Mouse (Mus musculus): Measurements from ENCODE around the gene Atg10. TPM values are rescaled to one million over a fixed set of nuclear protein-coding genes. Genes with fewer than 3 reads are reported as not detected.

The Atg10 gene
- polyA plus RNA-seq, 1 experiment from 2014 or later, result 19.9 TPM

GRCm38 (mm10) chr13:91094196-91094595 lies 129.6 kb downstream of the Atg10 start:
- Histone ChIP-seq H3K9me3 (replicated peaks; ENCODE audit: low read length) (no peaks in the 10 kb centered on the region), H3K27me3 (ENCODE audit: insufficient read depth, low read length) (no peaks in the 10 kb centered on the region), H3K27ac (peak overlapping the region; percentile 64; the same call in 1 of the 2 replicates), H3K4me1 (replicated peaks; ENCODE audit: insufficient read depth, low read length) (peaks cover 5% of the 10 kb centered on the region; the same call in 1 of the 2 replicates), H3K36me3 (ENCODE audit: insufficient read depth, low read length) (no peaks in the 10 kb centered on the region), H3K4me2 (ENCODE audit: low read length) (no peak overlapping the region), H3K4me3 (replicated peaks; ENCODE audit: low read depth, low read length) (no peak overlapping the region), H3K9ac (ENCODE audit: low read depth, low read length) (no peak overlapping the region)
- ATAC-seq (replicated peaks; ENCODE audit: low FRiP score, low read depth) (no peak), DNase-seq (ENCODE audit: low spot score) (peak; percentile 11)
- 43% methylated on average over 7 of the region's 7 CpGs for WGBS
- TF ChIP-seq CTCF (IDR thresholded peaks at IDR 0.05; ENCODE audit: low read depth), result no peak

- peaks cover 5% of the 10 kb centered on the region; the same call in 1 of the 2 replicates for H3K4me1 ChIP-seq (replicated peaks; ENCODE audit: insufficient read depth, low read length)
- 14% methylated on average over 1 of the region's 1 CpGs for WGBS
- no peak overlapping the region for H3K4me3 ChIP-seq (replicated peaks; ENCODE audit: low read depth, low read length)
- H3K27me3 ChIP-seq (ENCODE audit: insufficient read depth, low read length), result no peaks in the 10 kb centered on the region
- H3K9me3 ChIP-seq (replicated peaks; ENCODE audit: low read length), result no peaks in the 10 kb centered on the region
- TF ChIP-seq CTCF (IDR thresholded peaks at IDR 0.05; ENCODE audit: low read depth), result no peak
- H3K4me2 ChIP-seq (ENCODE audit: low read length), result no peak overlapping the region
- no peak for ATAC-seq (replicated peaks; ENCODE audit: low FRiP score, low read depth)
- H3K27ac ChIP-seq, result peak overlapping the region; percentile 64
- DNase-seq (ENCODE audit: low spot score), result peak; percentile 69
- no peaks in the 10 kb centered on the region for H3K36me3 ChIP-seq (ENCODE audit: insufficient read depth, low read length)
- no peak overlapping the region for H3K9ac ChIP-seq (ENCODE audit: low read depth, low read length)
Measured at GRCm38 (mm10) chr13:91093610-91094009, 130.2 kb downstream of the Atg10 start.

- ATAC-seq (replicated peaks; ENCODE audit: low FRiP score, low read depth) (0 out of 2 replicates have a peak, but pooled peaks have one; percentile 37), DNase-seq (ENCODE audit: low spot score) (peak; percentile 82)
- Histone ChIP-seq H3K9ac (ENCODE audit: low read depth, low read length) (no peak overlapping the region), H3K4me3 (replicated peaks; ENCODE audit: low read depth, low read length) (no peak overlapping the region), H3K27ac (no peak overlapping the region), H3K4me2 (ENCODE audit: low read length) (no peak overlapping the region), H3K36me3 (ENCODE audit: insufficient read depth, low read length) (no peaks in the 10 kb centered on the region), H3K9me3 (replicated peaks; ENCODE audit: low read length) (no peaks in the 10 kb centered on the region), H3K27me3 (ENCODE audit: insufficient read depth, low read length) (no peaks in the 10 kb centered on the region), H3K4me1 (replicated peaks; ENCODE audit: insufficient read depth, low read length) (peaks cover 5% of the 10 kb centered on the region; the same call in 1 of the 2 replicates)
- 24% methylated on average over 6 of the region's 6 CpGs for WGBS
- peak; percentile 79 for TF ChIP-seq CTCF (IDR thresholded peaks at IDR 0.05; ENCODE audit: low read depth)
Measured at GRCm38 (mm10) chr13:91093162-91093561, 130.6 kb downstream of the Atg10 start.

- peaks cover 5% of the 10 kb centered on the region; the same call in 1 of the 2 replicates for H3K4me1 ChIP-seq (replicated peaks; ENCODE audit: insufficient read depth, low read length)
- no peak for ATAC-seq (replicated peaks; ENCODE audit: low FRiP score, low read depth)
- no peak overlapping the region for H3K27ac ChIP-seq
- H3K27me3 ChIP-seq (ENCODE audit: insufficient read depth, low read length), result no peaks in the 10 kb centered on the region
- no peak overlapping the region for H3K4me3 ChIP-seq (replicated peaks; ENCODE audit: low read depth, low read length)
- H3K36me3 ChIP-seq (ENCODE audit: insufficient read depth, low read length), result no peaks in the 10 kb centered on the region
- TF ChIP-seq CTCF (IDR thresholded peaks at IDR 0.05; ENCODE audit: low read depth), result no peak
- no peaks in the 10 kb centered on the region for H3K9me3 ChIP-seq (replicated peaks; ENCODE audit: low read length)
- no peak for DNase-seq (ENCODE audit: low spot score)
- H3K4me2 ChIP-seq (ENCODE audit: low read length), result no peak overlapping the region
- whole genome bisulfite sequencing, result 82% methylated on average over 2 of the region's 2 CpGs
- H3K9ac ChIP-seq (ENCODE audit: low read depth, low read length), result no peak overlapping the region
Measured at GRCm38 (mm10) chr13:91091731-91092190, 132.0 kb downstream of the Atg10 start.

GRCm38 (mm10) chr13:91090861-91091730 lies 132.7 kb downstream of the Atg10 start:
- WGBS, result 24% methylated on average over 4 of the region's 4 CpGs
- peaks cover 5% of the 10 kb centered on the region; the same call in 1 of the 2 replicates for H3K4me1 ChIP-seq (replicated peaks; ENCODE audit: insufficient read depth, low read length)
- H3K27ac ChIP-seq, result no peak overlapping the region
- H3K27me3 ChIP-seq (ENCODE audit: insufficient read depth, low read length), result no peaks in the 10 kb centered on the region
- H3K36me3 ChIP-seq (ENCODE audit: insufficient read depth, low read length), result no peaks in the 10 kb centered on the region
- H3K9me3 ChIP-seq (replicated peaks; ENCODE audit: low read length), result no peaks in the 10 kb centered on the region
- H3K4me2 ChIP-seq (ENCODE audit: low read length), result no peak overlapping the region
- ATAC-seq (replicated peaks; ENCODE audit: low FRiP score, low read depth) (0 out of 2 replicates have a peak, but pooled peaks have one; percentile 31), DNase-seq (ENCODE audit: low spot score) (peak; percentile 20)
- no peak overlapping the region for H3K9ac ChIP-seq (ENCODE audit: low read depth, low read length)
- no peak for TF ChIP-seq CTCF (IDR thresholded peaks at IDR 0.05; ENCODE audit: low read depth)
- H3K4me3 ChIP-seq (replicated peaks; ENCODE audit: low read depth, low read length), result no peak overlapping the region

GRCm38 (mm10) chr13:91086361-91086900 lies 137.3 kb downstream of the Atg10 start:
- H3K9me3 ChIP-seq (replicated peaks; ENCODE audit: low read length), result no peaks in the 10 kb centered on the region
- no peak for ATAC-seq (replicated peaks; ENCODE audit: low FRiP score, low read depth)
- no peak overlapping the region for H3K27ac ChIP-seq
- H3K4me1 ChIP-seq (replicated peaks; ENCODE audit: insufficient read depth, low read length), result no peaks in the 10 kb centered on the region
- H3K27me3 ChIP-seq (ENCODE audit: insufficient read depth, low read length), result no peaks in the 10 kb centered on the region
- 87% methylated on average over 12 of the region's 12 CpGs for WGBS
- no peak overlapping the region for H3K9ac ChIP-seq (ENCODE audit: low read depth, low read length)
- no peaks in the 10 kb centered on the region for H3K36me3 ChIP-seq (ENCODE audit: insufficient read depth, low read length)
- no peak for TF ChIP-seq CTCF (IDR thresholded peaks at IDR 0.05; ENCODE audit: low read depth)
- no peak for DNase-seq (ENCODE audit: low spot score)
- no peak overlapping the region for H3K4me3 ChIP-seq (replicated peaks; ENCODE audit: low read depth, low read length)
- no peak overlapping the region for H3K4me2 ChIP-seq (ENCODE audit: low read length)
